Mouse (Mus musculus) ES-E14 (cell line): ENCODE measurements around the gene Ankrd17. TPM values are rescaled to one million over a fixed set of nuclear protein-coding genes. Genes with fewer than 3 reads are reported as not detected.

Experiments
- DNase-seq: peaks from one replicate; pipeline ENCODE4 v3.0.0-alpha.2; 2013; ENCODE audit warnings: low read depth, low spot score
- H3K27ac ChIP-seq: 2 replicates; pipeline ENCODE4 v1.5.1; 2012; ENCODE audit warnings: low read depth, mild to moderate bottlenecking, low read length, moderate library complexity, mixed read lengths; ENCODE audit not compliant: poor library complexity, insufficient read depth, severe bottlenecking
- H3K36me3 ChIP-seq: 2 replicates; pipeline ENCODE4 v1.6.1; 2012; ENCODE audit warnings: mild to moderate bottlenecking, low read length, moderate library complexity, mixed read lengths; ENCODE audit not compliant: control insufficient read depth, poor library complexity, insufficient read depth, severe bottlenecking
- H3K4me1 ChIP-seq, 2 experiments: fragments of 150-350 bp in 1 of 2; sonication (generic) in 1 of 2; 2 replicates each; pipeline ENCODE4 v1.6.1; 2012; ENCODE audit warnings: low read length in 2 of 2, mild to moderate bottlenecking in 1 of 2, mixed read lengths in 1 of 2; ENCODE audit not compliant: control insufficient read depth in 2 of 2, insufficient read depth in 2 of 2, poor library complexity in 1 of 2
- H3K4me3 ChIP-seq, 2 experiments: fragments of 150-350 bp in 1 of 2; sonication (generic) in 1 of 2; 2 replicates each; pipeline ENCODE4 v1.5.1; 2012; ENCODE audit warnings: low read length in 2 of 2, low read depth in 1 of 2, mild to moderate bottlenecking in 1 of 2, mixed read lengths in 1 of 2; ENCODE audit not compliant: insufficient read depth in 1 of 2, poor library complexity in 1 of 2, severe bottlenecking in 1 of 2
- H3K9ac ChIP-seq: 2 replicates; pipeline ENCODE4 v1.6.1; 2012; ENCODE audit warnings: low read depth, mild to moderate bottlenecking, low read length, mixed read lengths; ENCODE audit not compliant: poor library complexity, insufficient read depth, severe bottlenecking
- H3K9me3 ChIP-seq: fragments of 150-350 bp; sonication (generic); 2 replicates; pipeline ENCODE4 v1.6.1; 2012; ENCODE audit warnings: low read depth, mild to moderate bottlenecking, low read length; ENCODE audit not compliant: control insufficient read depth, insufficient read depth
- CHD2 ChIP-seq: IDR thresholded peaks from 2 replicates; pipeline ENCODE4 v1.6.1; 2014; ENCODE audit warnings: mild to moderate bottlenecking, low read depth, low read length, inconsistent platforms
- HCFC1 ChIP-seq: IDR thresholded peaks from 2 replicates; pipeline ENCODE4 v1.6.1; 2012; ENCODE audit warnings: low read length, inconsistent platforms, borderline replicate concordance; ENCODE audit not compliant: insufficient read depth
- MAFK ChIP-seq: IDR thresholded peaks from 2 replicates; pipeline ENCODE4 v1.6.1; 2014; ENCODE audit warnings: mild to moderate bottlenecking, low read depth, low read length, inconsistent platforms; ENCODE audit not compliant: insufficient read depth
- ZC3H11A ChIP-seq: IDR thresholded peaks from 2 replicates; pipeline ENCODE4 v1.6.1; 2012; ENCODE audit warnings: low read depth, mild to moderate bottlenecking, inconsistent platforms, low read length, borderline replicate concordance
- ZNF384 ChIP-seq: IDR thresholded peaks from 2 replicates; pipeline ENCODE4 v1.6.1; 2012; ENCODE audit warnings: low read depth, low read length, inconsistent platforms
- in situ Hi-C, 2 experiments: fragments of 600-800 bp; cut with MboI; formaldehyde crosslinking; loops; one replicate each; pipeline ENCODE4 v1.15.1; 2025; ENCODE audit warnings: low sequenced_read_pairs in 2 of 2, inconsistent platforms in 1 of 2; ENCODE audit not compliant: unreplicated experiment in 2 of 2
- total RNA-seq: library from RNA; depleted of rRNA; stranded (reverse); fragments of 300-350 nt; gene quantifications from 2 replicates; pipeline ENCODE4 v1.2.3, GENCODE M21; 2012

The Ankrd17 gene
- total RNA-seq, 1 experiment: 70.0 TPM

GRCm38 (mm10) chr5:90213356-90213755 is 153.0 kb downstream of the Ankrd17 start:
- TF ChIP-seq ZNF384: no peak
- TF ChIP-seq MAFK: peak; percentile 46; the same call in 1 of the 2 replicates
- Histone ChIP-seq H3K4me1 (no peaks in the 10 kb centered on the region), H3K9me3 (no peaks in the 10 kb centered on the region), H3K4me3 (no peak overlapping the region), H3K36me3 (peaks cover 22% of the 10 kb centered on the region), H3K27ac (no peak overlapping the region), H3K9ac (no peak overlapping the region)
- no peak for DNase-seq
- in situ Hi-C loops: loop anchor here in 1 of 2 experiments (25.0 kb wide), 2 partner anchors 374 to 699 kb away; partner anchors contain the start of gene Cxcl2

GRCm38 (mm10) chr5:90203168-90203567 is 163.2 kb downstream of the Ankrd17 start:
- in situ Hi-C loops: loop anchor here in 1 of 2 experiments (25.0 kb wide), 2 partner anchors 384 to 709 kb away; partner anchors contain the start of gene Cxcl2
- Histone ChIP-seq H3K9ac (no peak overlapping the region), H3K9me3 (no peaks in the 10 kb centered on the region), H3K36me3 (no peaks in the 10 kb centered on the region), H3K27ac (no peak overlapping the region), H3K4me3 (no peak overlapping the region), H3K4me1 (0 out of 4 replicates have a peak, but pooled peaks cover 0 to 2% of the 10 kb centered on the region in 2 experiments)
- 0 out of 2 replicates have a peak, but pooled peaks have one; percentile 37 for TF ChIP-seq ZNF384
- TF ChIP-seq ZC3H11A: peak; percentile 56
- TF ChIP-seq MAFK: no peak
- DNase-seq: peak; percentile 40

- Histone ChIP-seq H3K4me3 (no peak overlapping the region), H3K9ac (no peak overlapping the region), H3K27ac (no peak overlapping the region), H3K9me3 (no peaks in the 10 kb centered on the region), H3K4me1 (0 out of 4 replicates have a peak, but pooled peaks cover 0 to 2% of the 10 kb centered on the region in 2 experiments), H3K36me3 (no peaks in the 10 kb centered on the region)
- TF ChIP-seq HCFC1: no peak
- no peak for TF ChIP-seq CHD2
- TF ChIP-seq MAFK: no peak
- no peak for TF ChIP-seq ZC3H11A
- TF ChIP-seq ZNF384: no peak
- no peak for DNase-seq
- in situ Hi-C loops: loop anchor here in 1 of 2 experiments (25.0 kb wide), 2 partner anchors 385 to 710 kb away; partner anchors contain the start of gene Cxcl2
These were observed 163.8 kb downstream of the Ankrd17 start for GRCm38 (mm10) chr5:90202447-90203117.

GRCm38 (mm10) chr5:90199922-90200632 is 166.3 kb downstream of the Ankrd17 start:
- TF ChIP-seq HCFC1: no peak
- no peak for TF ChIP-seq ZC3H11A
- TF ChIP-seq CHD2: no peak
- TF ChIP-seq ZNF384: no peak
- TF ChIP-seq MAFK: no peak

More at GRCm38 (mm10) chr5:90199922-90200632, 166.3 kb downstream of the Ankrd17 start:
- DNase-seq: no peak
- H3K9ac ChIP-seq: no peak overlapping the region
- no peak overlapping the region for H3K27ac ChIP-seq
- no peaks in the 10 kb centered on the region for H3K9me3 ChIP-seq
- no peak overlapping the region for H3K4me3 ChIP-seq
- in situ Hi-C loops: loop anchor here in 1 of 2 experiments (25.0 kb wide), 3 partner anchors 363 to 712 kb away; partner anchors contain the start of gene Cxcl2
- 0 out of 4 replicates have a peak, but pooled peaks cover 0 to 2% of the 10 kb centered on the region in 2 experiments for H3K4me1 ChIP-seq
- H3K36me3 ChIP-seq: no peaks in the 10 kb centered on the region
